Mouse (Mus musculus) forebrain, embryonic 10.5 days (tissue): ENCODE measurements around the gene Parn. TPM values are rescaled to one million over a fixed set of nuclear protein-coding genes. Genes with fewer than 3 reads are reported as not detected.
A peak's percentile ranks its signal among the peaks of the same experiment; 100 is the strongest.
"Not testable (repeated sequence)": the region's sequence is repeated elsewhere in the genome, so short reads cannot be mapped to it uniquely, and the experiment has no call there.

Experiments
- DNase-seq: peaks from one replicate; pipeline ENCODE4 v3.0.0-alpha.2; 2017; ENCODE audit warnings: low spot score; ENCODE audit errors: extremely low spot score
- H3K27ac ChIP-seq: fragments of 300-500 bp; sonication (generic); 2 replicates; pipeline ENCODE4 v1.5.1; 2016; ENCODE audit warnings: mild to moderate bottlenecking
- H3K27me3 ChIP-seq: fragments of 300-500 bp; sonication (generic); 2 replicates; pipeline ENCODE4 v1.6.1; 2016; ENCODE audit warnings: mild to moderate bottlenecking; ENCODE audit not compliant: poor library complexity, severe bottlenecking
- H3K36me3 ChIP-seq: fragments of 300-500 bp; sonication (generic); replicated peaks from 2 replicates; pipeline ENCODE4 v1.6.1; 2016; ENCODE audit warnings: mild to moderate bottlenecking, moderate library complexity
- H3K4me1 ChIP-seq: fragments of 300-500 bp; sonication (generic); 2 replicates; pipeline ENCODE4 v1.6.1; 2016
- H3K4me3 ChIP-seq: fragments of 300-500 bp; sonication (generic); 2 replicates; pipeline ENCODE4 v1.5.1; 2016; ENCODE audit warnings: mild to moderate bottlenecking, moderate library complexity
- H3K9me3 ChIP-seq: fragments of 300-500 bp; sonication (generic); 2 replicates; pipeline ENCODE4 v1.6.1; 2016; ENCODE audit warnings: mild to moderate bottlenecking, moderate library complexity
- WGBS: fragments of 180-500 bp; shearing (Covaris S2); methylation state at CpG from one replicate; pipeline ENCODE4 v1.1.7; 2016; 5-methylcytosine and 5-hydroxymethylcytosine counted together
- polyA plus RNA-seq: library from polyadenylated mRNA; unstranded; fragments of >200 nt; fragmentation: Nextera tagmentation; extraction: Ambion mirVana; gene quantifications from 2 replicates; pipeline ENCODE4 v1.2.1, GENCODE M21; 2016

Parn gene
- 46.4 and 47.9 TPM in 2 replicates for polyA plus RNA-seq

DNA sequence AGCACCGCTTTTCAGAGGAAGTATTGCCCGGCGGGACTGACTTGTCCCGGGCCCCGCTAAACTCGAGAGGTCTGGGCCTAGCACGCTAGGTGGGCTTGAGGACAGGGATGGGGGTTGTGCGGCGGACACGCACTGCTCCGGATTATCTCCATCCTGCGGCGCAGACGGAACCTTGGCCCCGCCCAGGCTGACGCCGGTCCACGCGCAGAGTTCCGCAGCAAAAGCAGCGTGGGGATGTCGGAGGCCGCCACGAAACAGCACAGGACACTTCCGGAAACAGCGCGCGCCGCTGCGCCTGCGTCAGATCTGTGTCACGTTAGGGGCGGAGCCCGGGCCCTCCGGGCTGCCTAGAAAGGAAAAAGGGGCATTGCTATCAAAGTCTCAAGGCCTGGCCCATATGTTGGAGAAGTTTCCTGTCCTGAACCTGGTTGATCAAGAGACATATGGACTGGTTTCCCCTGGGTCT is at the start of gene Parn:
TSS of gene Parn (minus strand) at position 293 of the 466 bp plus-strand sequence.
- peak; percentile 88 for DNase-seq
- Histone ChIP-seq H3K4me3 (peak within 1 kb of the TSS; percentile 84), H3K27me3 (no peaks in the 10 kb centered on the region), H3K9me3 (no peaks in the 10 kb centered on the region), H3K4me1 (peaks cover 19% of the 10 kb centered on the region), H3K27ac (peak within 1 kb of the TSS; percentile 88), H3K36me3 (peaks cover 28% of the 10 kb centered on the region)
- under 1% methylated on average over 35 of the region's 35 CpGs for WGBS

DNA sequence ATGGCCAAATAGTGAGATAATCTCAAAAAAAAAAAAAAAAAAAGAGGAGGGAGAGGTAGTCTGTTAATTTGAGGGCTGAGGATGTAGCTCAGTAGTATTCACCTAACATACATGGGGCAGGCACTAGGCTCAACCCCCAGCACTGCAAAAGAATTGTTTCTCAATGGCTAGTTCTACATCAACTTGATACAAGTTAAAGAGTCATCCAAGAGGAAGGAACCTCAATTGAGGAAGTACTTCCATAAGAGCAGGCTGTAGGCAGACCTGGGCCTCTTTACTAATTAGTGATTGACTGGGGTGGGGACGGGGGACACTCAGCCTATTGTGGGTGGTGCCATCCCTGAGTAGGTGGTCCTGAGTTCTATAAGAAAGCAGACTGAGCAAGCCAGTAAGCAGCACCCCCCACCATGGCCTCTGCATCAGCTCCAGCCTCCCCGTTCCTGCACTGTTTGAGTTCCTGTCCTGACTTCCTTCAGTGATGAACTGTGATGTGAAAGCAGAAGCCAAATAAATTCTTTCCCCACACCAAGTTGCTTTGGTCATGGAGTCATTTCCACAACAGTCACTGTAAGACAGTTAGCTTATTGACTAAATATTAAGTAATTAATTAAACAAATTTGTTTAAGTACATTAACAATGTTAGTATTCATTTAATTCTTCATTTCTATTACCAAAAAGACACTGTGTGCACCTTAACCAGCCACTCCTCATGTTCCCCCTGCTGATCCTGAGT is 49.0 kb upstream of the Parn start:
- H3K36me3 ChIP-seq, result no peaks in the 10 kb centered on the region
- no peak overlapping the region for H3K4me3 ChIP-seq
- H3K27me3 ChIP-seq, result no peaks in the 10 kb centered on the region
- 83% methylated on average over 2 of the region's 2 CpGs for WGBS
- H3K9me3 ChIP-seq, result no peaks in the 10 kb centered on the region
- DNase-seq, result no peak
- H3K4me1 ChIP-seq, result no peaks in the 10 kb centered on the region
- H3K27ac ChIP-seq, result no peak overlapping the region

DNA sequence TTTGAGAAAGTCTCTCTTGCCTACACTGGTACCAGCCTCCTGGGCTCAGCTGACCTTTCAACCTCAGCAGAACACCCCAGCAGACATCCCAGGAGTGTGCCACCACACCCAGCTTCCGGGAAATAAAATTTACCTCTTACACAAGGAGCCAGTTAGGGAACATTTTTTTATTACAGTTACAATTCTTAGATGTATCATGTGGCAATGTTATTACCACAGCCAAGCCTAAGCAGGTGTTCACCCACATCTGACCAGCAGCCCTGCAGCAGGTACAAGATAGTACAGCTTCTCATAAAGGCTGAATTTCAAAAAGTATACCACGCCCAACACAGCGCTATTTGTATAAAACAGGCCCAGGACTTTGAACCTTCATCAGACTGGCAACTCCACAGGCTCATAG is 46.9 kb upstream of the Parn start:
- Histone ChIP-seq H3K27me3 (no peaks in the 10 kb centered on the region), H3K36me3 (no peaks in the 10 kb centered on the region), H3K9me3 (no peaks in the 10 kb centered on the region), H3K4me1 (no peaks in the 10 kb centered on the region), H3K4me3 (no peak overlapping the region), H3K27ac (no peak overlapping the region)
- no peak for DNase-seq
- WGBS, result 94% methylated on average over 3 of the region's 3 CpGs

DNA sequence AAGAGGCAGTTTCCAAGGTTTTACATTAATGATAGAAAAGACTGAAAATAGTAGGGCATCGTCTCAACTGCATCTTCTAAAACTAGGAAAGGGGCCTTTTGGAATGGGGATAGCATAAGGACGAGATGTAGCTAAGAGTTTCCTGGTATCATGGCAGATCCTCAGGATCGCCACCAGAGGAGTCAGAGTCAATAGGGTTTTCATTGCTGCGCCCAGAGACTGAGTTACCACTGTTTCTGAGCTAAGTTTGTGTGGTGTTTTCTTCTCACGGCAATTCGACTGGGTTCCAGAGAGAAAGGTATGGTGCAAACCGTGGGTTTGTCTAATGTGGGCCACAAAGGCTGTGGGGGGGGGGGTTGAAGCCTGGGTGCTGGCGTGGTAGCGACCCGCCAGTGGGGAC is 36.7 kb upstream of the Parn start:
- Histone ChIP-seq H3K27ac (no peak overlapping the region), H3K9me3 (no peaks in the 10 kb centered on the region), H3K4me1 (no peaks in the 10 kb centered on the region), H3K4me3 (no peak overlapping the region), H3K27me3 (no peaks in the 10 kb centered on the region), H3K36me3 (peaks cover 58% of the 10 kb centered on the region)
- WGBS, result 84% methylated on average over 10 of the region's 10 CpGs
- no peak for DNase-seq

DNA sequence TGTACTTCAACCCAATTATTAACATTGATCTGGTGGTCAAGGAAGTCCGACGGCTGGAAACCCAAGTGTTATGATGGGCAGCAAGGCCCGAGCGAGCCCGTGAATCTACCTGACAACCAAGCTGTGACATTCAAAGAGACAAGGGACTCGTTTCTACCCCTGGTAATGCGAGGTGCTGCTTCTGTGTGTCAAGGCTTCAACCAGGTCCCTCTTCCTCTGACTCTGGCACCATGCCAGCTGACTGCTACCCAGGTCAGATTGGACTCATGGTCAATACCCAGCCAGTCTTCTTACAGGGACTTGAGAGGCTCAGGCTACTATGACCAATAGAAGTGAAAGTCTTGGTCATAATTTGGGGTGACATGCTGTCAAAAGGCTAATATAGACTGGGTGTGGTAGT is 34.2 kb upstream of the Parn start:
- WGBS, result 95% methylated on average over 7 of the region's 7 CpGs
- DNase-seq, result no peak
- Histone ChIP-seq H3K4me1 (no peaks in the 10 kb centered on the region), H3K4me3 (no peak overlapping the region), H3K36me3 (peaks cover 83% of the 10 kb centered on the region), H3K27ac (no peak overlapping the region), H3K9me3 (no peaks in the 10 kb centered on the region), H3K27me3 (no peaks in the 10 kb centered on the region)

DNA sequence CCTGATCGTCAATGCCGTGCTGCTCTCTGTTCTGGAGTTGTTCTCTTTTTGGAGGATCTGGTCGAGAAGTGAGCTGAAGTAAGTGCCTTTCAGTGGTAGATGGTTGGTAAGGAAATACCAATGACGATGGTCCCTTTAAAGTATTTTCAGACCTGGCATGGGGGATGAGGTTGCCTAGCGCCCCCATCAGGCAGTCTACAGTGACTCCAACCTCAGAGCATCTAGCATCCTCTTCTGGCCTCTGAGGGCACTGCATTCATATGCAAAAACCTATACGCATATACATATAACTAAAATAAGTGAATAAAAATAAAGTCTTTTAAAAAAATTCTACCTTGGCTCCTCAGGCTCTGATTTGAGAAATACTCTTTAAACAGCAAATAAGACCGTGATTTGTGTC is 31.0 kb upstream of the Parn start:
- no peak overlapping the region for H3K4me3 ChIP-seq
- no peaks in the 10 kb centered on the region for H3K9me3 ChIP-seq

DNA sequence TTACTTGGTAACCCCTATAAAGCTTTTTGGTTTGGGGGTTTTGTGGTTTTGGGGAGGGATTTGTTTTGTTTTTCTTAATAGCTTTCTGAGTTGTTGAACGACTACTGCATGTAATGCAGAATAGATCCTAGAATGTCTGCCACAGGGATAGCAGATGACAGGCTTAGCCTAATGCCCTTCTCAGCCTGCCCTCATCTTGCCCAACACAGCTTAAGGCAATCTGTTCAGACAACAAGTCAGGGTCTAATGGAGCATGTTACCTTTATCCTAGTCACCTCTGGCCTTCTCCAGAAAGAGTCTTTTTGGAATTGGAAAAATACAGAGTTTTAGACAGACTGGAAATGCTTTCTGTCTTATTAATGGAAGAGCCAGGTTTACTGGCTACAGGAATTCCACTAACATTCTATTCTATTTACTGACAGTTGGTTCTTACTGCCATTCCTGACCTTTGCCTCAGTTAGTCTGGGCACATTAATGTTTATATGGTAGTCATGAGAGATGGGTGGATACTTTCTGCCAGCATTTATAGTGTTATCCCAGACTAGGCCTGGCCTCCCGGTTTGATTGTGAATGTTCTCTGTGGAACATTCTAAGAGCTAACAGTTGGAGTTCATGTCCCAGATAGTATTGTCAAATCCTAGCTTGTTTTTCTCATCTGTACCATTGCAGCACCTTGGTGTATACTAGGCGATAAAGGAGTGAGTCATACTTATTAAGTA is 10.8 kb upstream of the Parn start:
- H3K27ac ChIP-seq, result no peak overlapping the region
- H3K27me3 ChIP-seq, result no peaks in the 10 kb centered on the region
- no peaks in the 10 kb centered on the region for H3K9me3 ChIP-seq
- no peak for DNase-seq
- peaks cover 43% of the 10 kb centered on the region for H3K36me3 ChIP-seq
- no peak overlapping the region for H3K4me3 ChIP-seq
- WGBS, result 91% methylated on average over 3 of the region's 3 CpGs
- H3K4me1 ChIP-seq, result no peaks in the 10 kb centered on the region

More for the DNA sequence above, 31.0 kb upstream of the Parn start:
- no peaks in the 10 kb centered on the region for H3K27me3 ChIP-seq
- peaks cover 93% of the 10 kb centered on the region for H3K36me3 ChIP-seq
- no peaks in the 10 kb centered on the region for H3K4me1 ChIP-seq
- WGBS, result 92% methylated on average over 7 of the region's 7 CpGs
- DNase-seq, result no peak
- H3K27ac ChIP-seq, result no peak overlapping the region

DNA sequence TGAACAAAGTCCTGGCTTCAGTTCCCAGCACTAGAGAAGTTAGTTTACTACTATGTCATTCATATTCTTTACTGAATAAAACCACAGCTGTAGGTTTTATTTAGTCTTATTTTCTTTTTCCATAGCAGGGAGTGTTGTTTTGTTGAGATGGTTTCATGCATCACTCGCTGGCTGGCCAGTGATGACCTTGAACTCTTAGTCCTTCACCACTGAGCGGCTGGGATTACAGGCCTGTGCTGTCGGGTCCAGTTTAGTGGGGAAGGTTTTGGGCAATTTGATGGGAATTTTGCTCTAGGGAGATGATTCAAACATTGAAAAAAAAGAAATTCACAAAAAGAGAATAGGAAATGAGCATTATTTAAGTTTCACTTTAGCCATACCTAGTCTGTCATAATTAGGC is 6.5 kb upstream of the Parn start:
- H3K27me3 ChIP-seq, result no peaks in the 10 kb centered on the region
- WGBS, result 93% methylated on average over 3 of the region's 3 CpGs
- no peak for DNase-seq
- peaks cover 9% of the 10 kb centered on the region for H3K4me1 ChIP-seq
- no peak overlapping the region for H3K4me3 ChIP-seq
- H3K9me3 ChIP-seq, result no peaks in the 10 kb centered on the region
- peaks cover 32% of the 10 kb centered on the region for H3K36me3 ChIP-seq
- H3K27ac ChIP-seq, result no peak overlapping the region

DNA sequence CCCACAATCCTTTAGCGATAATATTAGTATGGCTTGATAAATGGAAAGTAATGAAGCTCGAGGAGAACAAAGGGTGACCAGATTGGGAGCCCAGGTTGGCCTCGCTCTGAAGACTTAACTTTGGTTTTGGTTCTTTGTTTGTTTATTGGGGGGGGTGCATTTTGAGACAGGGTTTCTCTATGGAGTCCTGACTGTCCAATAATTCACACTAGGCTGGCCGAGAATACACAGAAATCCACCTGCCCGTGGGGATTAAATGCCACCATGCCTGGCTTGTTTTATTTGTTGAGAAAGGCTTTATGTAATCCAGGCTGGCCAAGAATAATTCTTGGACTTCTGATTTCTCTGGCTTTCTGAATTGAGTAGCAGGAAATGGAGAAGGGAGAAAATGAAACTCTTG is 5.1 kb upstream of the Parn start:
- no peak for DNase-seq
- Histone ChIP-seq H3K27me3 (no peaks in the 10 kb centered on the region), H3K4me1 (peaks cover 13% of the 10 kb centered on the region), H3K4me3 (peak overlapping the region; percentile 94), H3K9me3 (no peaks in the 10 kb centered on the region), H3K36me3 (peaks cover 21% of the 10 kb centered on the region), H3K27ac (no peak overlapping the region)
- 77% methylated on average over 5 of the region's 5 CpGs for WGBS

DNA sequence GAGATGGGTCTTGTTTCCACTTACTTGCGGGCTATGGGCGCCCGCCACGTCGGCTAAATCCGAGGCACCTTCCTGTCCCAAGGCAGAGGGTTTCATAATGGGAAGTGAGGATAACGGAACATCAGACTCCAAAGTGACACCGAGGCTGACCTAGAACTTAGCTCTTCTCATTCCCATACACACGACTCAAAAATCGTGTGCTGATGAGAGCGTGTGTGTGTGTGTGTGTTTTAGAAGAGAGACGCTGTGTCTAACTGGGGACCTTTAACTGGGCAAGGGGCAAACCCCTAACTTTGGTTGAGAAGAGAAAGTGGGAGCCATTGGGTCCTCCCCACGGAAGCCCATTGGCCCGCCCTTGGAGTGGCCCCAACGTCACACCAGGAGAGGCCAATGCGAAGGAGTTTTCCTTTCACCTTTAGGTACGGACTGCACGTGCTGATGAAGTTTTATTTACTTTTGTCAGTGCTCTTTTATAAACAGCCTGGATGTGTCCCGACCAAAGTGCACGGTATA is 4.5 kb upstream of the Parn start:
- Histone ChIP-seq H3K27me3 (no peaks in the 10 kb centered on the region), H3K9me3 (no peaks in the 10 kb centered on the region), H3K27ac (peak overlapping the region; percentile 90), H3K4me1 (peaks cover 16% of the 10 kb centered on the region), H3K4me3 (peak overlapping the region; percentile 94), H3K36me3 (peaks cover 14% of the 10 kb centered on the region)
- DNase-seq, result peak; percentile 55
- WGBS, result 3% methylated on average over 20 of the region's 20 CpGs

DNA sequence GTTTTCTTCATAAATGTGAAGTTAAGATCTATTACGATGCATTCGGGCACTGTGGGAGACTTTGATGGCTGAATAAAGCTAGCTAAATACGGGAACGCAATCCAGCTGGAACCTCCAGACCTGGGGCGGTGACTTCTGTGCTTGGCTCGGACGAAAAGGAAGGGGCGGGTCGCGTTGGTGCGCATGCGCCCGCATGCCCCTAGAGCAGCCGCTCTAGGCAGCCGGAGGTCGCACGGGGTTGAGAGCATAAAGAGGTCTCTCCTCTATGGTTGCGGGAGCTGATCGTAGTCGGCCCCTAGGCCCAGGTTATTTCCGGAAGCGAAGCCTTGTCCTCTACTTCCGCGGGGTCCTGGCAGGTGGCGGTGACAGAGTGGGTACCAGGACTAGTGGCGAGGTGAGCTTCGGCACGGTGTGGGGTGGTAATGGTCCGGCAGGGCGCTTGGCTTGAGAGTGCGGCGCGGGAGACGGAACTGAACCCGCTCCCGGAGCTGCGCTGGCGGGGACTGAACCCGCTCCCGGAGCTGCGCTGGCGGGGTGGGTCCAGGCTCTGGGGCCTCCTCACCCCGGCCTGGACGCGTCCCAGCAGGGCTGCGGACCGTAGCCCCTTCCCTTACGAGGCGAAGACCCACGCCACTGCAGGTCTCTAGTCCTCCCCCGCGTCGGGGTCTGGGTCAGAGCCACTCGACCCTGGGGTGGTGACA is 3.9 kb upstream of the Parn start, which contains the start of the genes Bfar and 3110001I22Rik:
TSS of gene Bfar (plus strand) at position 174 of the 701 bp plus-strand sequence.
TSS of gene 3110001I22Rik (plus strand) at position 245 of the 701 bp plus-strand sequence.
- WGBS, result under 1% methylated on average over 53 of the region's 54 CpGs
- DNase-seq, result peak; percentile 90
- H3K27ac ChIP-seq, result peak within 1 kb of the TSS; percentile 90
- no peaks in the 10 kb centered on the region for H3K27me3 ChIP-seq
- peaks cover 22% of the 10 kb centered on the region for H3K4me1 ChIP-seq
- no peaks in the 10 kb centered on the region for H3K9me3 ChIP-seq
- peaks cover 8% of the 10 kb centered on the region for H3K36me3 ChIP-seq
- peak within 1 kb of the TSS; percentile 94 for H3K4me3 ChIP-seq

DNA sequence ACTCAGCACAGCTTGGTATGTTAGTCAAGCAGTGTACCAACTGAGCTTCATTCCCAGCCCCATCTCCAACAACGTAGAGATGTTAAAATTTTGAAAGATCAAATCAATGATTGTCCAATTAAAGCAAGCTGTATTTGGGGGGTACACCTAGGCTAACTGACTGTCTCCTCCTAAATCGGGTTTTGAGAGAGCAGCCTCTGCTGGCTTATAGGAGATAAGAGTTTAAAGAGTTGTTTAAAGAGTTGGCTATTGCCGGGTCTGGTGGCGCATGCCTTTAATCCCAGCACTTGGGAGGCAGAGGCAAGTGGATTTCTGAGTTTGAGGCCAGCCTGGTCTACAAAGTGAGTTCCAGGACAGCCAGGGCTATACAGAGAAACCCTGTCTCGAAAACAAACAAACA is 2.9 kb upstream of the Parn start:
- not testable (repeated sequence) for H3K9me3 ChIP-seq, H3K27ac ChIP-seq, DNase-seq, H3K36me3 ChIP-seq, H3K27me3 ChIP-seq
- Histone ChIP-seq H3K4me3 (peak overlapping the region; percentile 94), H3K4me1 (peaks cover 24% of the 10 kb centered on the region)
- WGBS, result 79% methylated on average over 5 of the region's 5 CpGs
